ENCODE assay signal across 14 mouse cellular contexts in genomic region chr1:183783440-183784130, GRCm38 (mm10).
DNase-seq lines count a peak whose midpoint lies in the region; ATAC-seq and TF ChIP-seq lines count a peak whose summit lies in the region.
"Had no signal": no experiment of that assay in that cellular context is flagged by ENCODE, and none has a peak within 500 bp of the region (broad histone marks: within the 10 kb centered on the region; RNA-seq: fewer than 3 reads in every experiment).

No protein-coding gene starts in this region.

- 42% methylated on average over 8 of the region's 8 CpGs for WGBS in forebrain, embryonic 14.5 days
- WGBS in forebrain, embryonic 10.5 days, result 75% methylated on average over 8 of the region's 8 CpGs
- 38% methylated on average over 8 of the region's 8 CpGs for WGBS in embryonic facial prominence, embryonic 13.5 days
- 42% methylated on average over 8 of the region's 8 CpGs for WGBS in midbrain, postnatal 0 days

- H3K4me3 ChIP-seq in forebrain, embryonic 14.5 days (ENCODE audit: low read depth, low read length), result no peak overlapping the region
- H3K4me3 ChIP-seq in forebrain, embryonic 10.5 days, result no peak overlapping the region
- no peak overlapping the region for H3K4me3 ChIP-seq in embryonic facial prominence, embryonic 13.5 days
- no peak overlapping the region for H3K4me3 ChIP-seq in midbrain, postnatal 0 days (ENCODE audit: low read depth, low read length)

- H3K27me3 ChIP-seq in forebrain, embryonic 14.5 days (replicated peaks; ENCODE audit: control insufficient read depth, insufficient read depth, low read length), result no peaks in the 10 kb centered on the region
- H3K27me3 ChIP-seq in forebrain, embryonic 10.5 days (ENCODE audit: poor library complexity, severe bottlenecking), result no peaks in the 10 kb centered on the region
- H3K27me3 ChIP-seq in embryonic facial prominence, embryonic 13.5 days, result no peaks in the 10 kb centered on the region
- H3K27me3 ChIP-seq in midbrain, postnatal 0 days (ENCODE audit: insufficient read depth, low read length), result no peaks in the 10 kb centered on the region

- H3K27ac ChIP-seq in forebrain, embryonic 14.5 days (ENCODE audit: low read depth, low read length), result no peak overlapping the region
- no peak overlapping the region for H3K27ac ChIP-seq in forebrain, embryonic 10.5 days
- peak overlapping the region; percentile 35; the same call in 1 of the 2 replicates for H3K27ac ChIP-seq in embryonic facial prominence, embryonic 13.5 days
- no peak overlapping the region for H3K27ac ChIP-seq in midbrain, postnatal 0 days (ENCODE audit: low read depth, low read length)

- no peak overlapping the region for H3K9ac ChIP-seq in forebrain, embryonic 14.5 days (ENCODE audit: low read length)
- H3K9ac ChIP-seq in embryonic facial prominence, embryonic 13.5 days, result no peak overlapping the region
- H3K9ac ChIP-seq in midbrain, postnatal 0 days (replicated peaks; ENCODE audit: low read length, poor library complexity, severe bottlenecking), result no peak overlapping the region

- no peaks in the 10 kb centered on the region for H3K36me3 ChIP-seq in forebrain, embryonic 14.5 days (ENCODE audit: control insufficient read depth, insufficient read depth, low read length)
- H3K36me3 ChIP-seq in forebrain, embryonic 10.5 days (replicated peaks), result no peaks in the 10 kb centered on the region
- no peaks in the 10 kb centered on the region for H3K36me3 ChIP-seq in embryonic facial prominence, embryonic 13.5 days
- H3K36me3 ChIP-seq in midbrain, postnatal 0 days (ENCODE audit: insufficient read depth, low read length), result no peaks in the 10 kb centered on the region

- TF ChIP-seq CTCF in midbrain, postnatal 0 days (IDR thresholded peaks at IDR 0.05), result no peak

- no peak overlapping the region for H3K4me2 ChIP-seq in forebrain, embryonic 14.5 days (ENCODE audit: low read length)
- H3K4me2 ChIP-seq in embryonic facial prominence, embryonic 13.5 days, result no peak overlapping the region
- H3K4me2 ChIP-seq in midbrain, postnatal 0 days (ENCODE audit: low read depth, low read length, poor library complexity, severe bottlenecking), result no peak overlapping the region

- peak; percentile 44; the same call in 1 of the 2 replicates for ATAC-seq in forebrain, embryonic 14.5 days
- no peak for ATAC-seq in embryonic facial prominence, embryonic 13.5 days (ENCODE audit: insufficient number of reproducible peaks, insufficient read depth, low FRiP score, low TSS enrichment, low read depth)
- ATAC-seq in midbrain, postnatal 0 days (ENCODE audit: low FRiP score), result no peak
- ATAC-seq: CD4-positive, CD25-positive, alpha-beta regulatory T cell, adult 4 months had no signal

- peak; percentile 63 for DNase-seq in forebrain, embryonic 14.5 days (ENCODE audit: low spot score)
- no peak for DNase-seq in forebrain, embryonic 10.5 days (ENCODE audit: extremely low spot score, low spot score)
- peak; percentile 31 for DNase-seq in left cerebral cortex, postnatal 4 days
- DNase-seq in left cerebral cortex, adult 8-10 months (ENCODE audit: low spot score in 2 of 2), result no peak
- peak; percentile 54 for DNase-seq in midbrain, postnatal 0 days (ENCODE audit: low spot score)
- no peak for DNase-seq in layer of hippocampus, postnatal 36 days
- DNase-seq in adrenal gland, postnatal 14 days, result no peak
- DNase-seq: adrenal gland, postnatal 25 days; cerebellum, postnatal 36 days; kidney, adult 18-20 months; spleen, adult 18-20 months; thymus, adult 2 months had no signal

- H3K4me1 ChIP-seq in forebrain, embryonic 14.5 days (ENCODE audit: control insufficient read depth, insufficient read depth, low read length), result no peaks in the 10 kb centered on the region
- no peaks in the 10 kb centered on the region; the same call in 1 of the 2 replicates for H3K4me1 ChIP-seq in forebrain, embryonic 10.5 days
- H3K4me1 ChIP-seq in embryonic facial prominence, embryonic 13.5 days, result peaks cover 17% of the 10 kb centered on the region
- H3K4me1 ChIP-seq in midbrain, postnatal 0 days (ENCODE audit: insufficient read depth, low read length), result no peaks in the 10 kb centered on the region

- intact Hi-C loops in left cerebral cortex, postnatal 4 days (cut with DNase I), result no loop called here

- no peaks in the 10 kb centered on the region for H3K9me3 ChIP-seq in forebrain, embryonic 14.5 days (replicated peaks; ENCODE audit: control insufficient read depth, low read length)
- no peaks in the 10 kb centered on the region for H3K9me3 ChIP-seq in forebrain, embryonic 10.5 days
- H3K9me3 ChIP-seq in embryonic facial prominence, embryonic 13.5 days, result no peaks in the 10 kb centered on the region
- H3K9me3 ChIP-seq in midbrain, postnatal 0 days (ENCODE audit: low read length), result no peaks in the 10 kb centered on the region

Comparison
In these comparisons a context has a peak if more than half of its experiments do, and no peak if none do; other contexts are left out.
1. DNase-seq: peak in forebrain, embryonic 14.5 days (single experiment), left cerebral cortex, postnatal 4 days (single experiment) and midbrain, postnatal 0 days (single experiment); none in forebrain, embryonic 10.5 days (single experiment), left cerebral cortex, adult 8-10 months (0 of 2), layer of hippocampus, postnatal 36 days (0 of 2) and adrenal gland, postnatal 14 days (single experiment).